Mouse (Mus musculus) cortical plate, adult 2 months (tissue): Measurements from ENCODE around the gene Chd3.
A peak's percentile ranks its signal among the peaks of the same experiment; 100 is the strongest.

Experiments
- CTCF ChIP-seq: fragments of 200-500 bp; IDR thresholded peaks from 2 replicates; pipeline ENCODE4 v1.5.1; 2011; ENCODE audit warnings: mild to moderate bottlenecking, control low read depth, low read length; ENCODE audit not compliant: insufficient read depth; ENCODE audit errors: extremely low read depth
- POLR2A ChIP-seq: fragments of 200-500 bp; IDR thresholded peaks from 2 replicates; pipeline ENCODE4 v1.6.1; 2011; ENCODE audit warnings: mild to moderate bottlenecking, low read length, control low read depth; ENCODE audit not compliant: insufficient read depth; ENCODE audit errors: extremely low read depth

DNA sequence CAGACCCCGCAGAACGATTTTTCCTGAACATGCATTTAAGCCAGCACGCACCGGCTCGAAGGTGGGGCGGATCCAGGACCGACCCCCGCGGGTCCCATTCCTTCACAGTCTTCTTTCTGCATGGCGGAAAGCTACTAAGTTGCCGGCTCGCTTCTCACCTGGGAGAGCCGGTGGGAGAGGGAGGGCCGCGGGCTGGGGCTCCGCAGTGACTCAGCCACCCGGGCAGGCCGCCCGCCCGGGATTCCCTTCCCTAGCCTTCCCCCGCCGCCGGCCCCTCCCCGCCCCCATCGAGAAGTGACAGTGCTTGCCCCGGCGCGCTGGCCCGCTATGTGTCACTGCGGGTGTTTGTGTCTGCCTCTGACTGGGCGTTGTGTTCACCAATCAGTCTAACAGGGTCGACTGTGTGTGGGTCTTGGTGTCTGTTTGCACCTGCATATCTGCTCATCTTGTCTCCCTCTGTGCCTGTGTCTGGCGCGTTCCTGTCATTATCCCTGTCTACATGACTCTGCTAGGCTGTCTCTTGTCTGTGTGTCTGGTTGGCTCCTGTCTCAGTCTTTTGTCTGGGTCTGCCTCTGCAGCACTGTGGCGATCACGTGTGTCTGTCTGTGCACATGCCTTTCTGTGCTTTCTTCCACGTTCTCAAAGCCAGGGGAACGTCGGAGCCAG lies 42.5 kb upstream of the Chd3 start:
- TF ChIP-seq POLR2A = peak; percentile 72
- TF ChIP-seq CTCF = no peak
